Mouse (Mus musculus) heart, postnatal 0 days (tissue): Measurements from ENCODE around the gene Ap3d1.

Experiments used
- CTCF ChIP-seq: IDR thresholded peaks from 2 replicates; pipeline ENCODE4 v1.5.1; 2016; ENCODE audit warnings: antibody characterized with exemption, control low read depth, low read depth
- EP300 ChIP-seq: IDR thresholded peaks from 2 replicates; pipeline ENCODE4 v1.6.1; 2016; ENCODE audit warnings: antibody characterized with exemption, low read depth

GRCm38 (mm10) chr10:80676198-80676928 is 65.7 kb downstream of the Ap3d1 start:
- TF ChIP-seq CTCF (no peak), EP300 (peak; percentile 9; the same call in 1 of the 2 replicates)
